Mouse (Mus musculus) G1E (cell line): ENCODE results near the gene Eif2b4. TPM values are rescaled to one million over a fixed set of nuclear protein-coding genes. Genes with fewer than 3 reads are reported as not detected.

Experiments used
- ATAC-seq: 2 replicates; pipeline ENCODE4 v1.8.0; 2016; ENCODE audit warnings: mild to moderate bottlenecking; ENCODE audit not compliant: insufficient number of reproducible peaks, poor library complexity, low FRiP score, severe bottlenecking; ENCODE audit errors: extremely low read depth
- DNase-seq: peaks from one replicate; pipeline ENCODE4 v3.0.0; 2012; ENCODE audit warnings: low spot score
- H3K27me3 ChIP-seq: 2 replicates; pipeline ENCODE4 v1.6.1; 2012; ENCODE audit warnings: mild to moderate bottlenecking, low read length, inconsistent platforms; ENCODE audit not compliant: insufficient read depth
- H3K36me3 ChIP-seq: replicated peaks from 2 replicates; pipeline ENCODE3; 2012; ENCODE audit warnings: mild to moderate bottlenecking, inconsistent platforms
- H3K4me1 ChIP-seq: 2 replicates; pipeline ENCODE4 v1.6.1; 2012; ENCODE audit warnings: low read depth, low read length, inconsistent platforms, mixed read lengths; ENCODE audit not compliant: insufficient read depth
- H3K4me3 ChIP-seq: 2 replicates; pipeline ENCODE4 v1.5.1; 2012; ENCODE audit warnings: low read depth, mild to moderate bottlenecking, inconsistent platforms, low read length, moderate library complexity, mixed read lengths
- H3K9me3 ChIP-seq: replicated peaks from 2 replicates; pipeline ENCODE4 v1.6.1; 2012; ENCODE audit warnings: inconsistent platforms
- CTCF ChIP-seq: IDR thresholded peaks from 2 replicates; pipeline ENCODE4 v1.5.1; 2012; ENCODE audit warnings: low read depth, low read length, inconsistent platforms, mixed read lengths
- GATA1 ChIP-seq: IDR thresholded peaks from 2 replicates; pipeline ENCODE4 v1.6.1; 2012; ENCODE audit warnings: borderline replicate concordance, low read length, inconsistent platforms, mixed read lengths
- GATA2 ChIP-seq: IDR thresholded peaks from 2 replicates; pipeline ENCODE4 v1.6.1; 2012; ENCODE audit warnings: low read depth, low read length, inconsistent platforms, borderline replicate concordance
- POLR2AphosphoS5 ChIP-seq: IDR thresholded peaks from 2 replicates; pipeline ENCODE4 v1.6.1; 2012; ENCODE audit warnings: low read depth, low read length, inconsistent platforms; ENCODE audit not compliant: insufficient replicate concordance
- TAL1 ChIP-seq: conservative IDR thresholded peaks from 2 replicates; pipeline ENCODE4 v1.6.1; 2012; ENCODE audit warnings: low read depth, low read length, inconsistent platforms, mixed read lengths
- polyA plus RNA-seq: library from polyadenylated mRNA; stranded (reverse); fragments of >175 nt; gene quantifications from 2 replicates; pipeline ENCODE4 v1.2.3, GENCODE M21; 2012
- total RNA-seq, 2 experiments: library from RNA; stranded (forward) in 1 of 2; stranded (reverse) in 1 of 2; fragments of 200-1000 nt in 1 of 2; fragments of >200 nt in 1 of 2; fragmentation: Nextera tagmentation in 1 of 2; gene quantifications; 2 replicates each; pipeline ENCODE4 v1.2.3; 2014 to 2017

Gene Eif2b4
- total and polyA plus RNA-seq, 3 experiments: 43.6 to 139 (median 104) TPM

DNA sequence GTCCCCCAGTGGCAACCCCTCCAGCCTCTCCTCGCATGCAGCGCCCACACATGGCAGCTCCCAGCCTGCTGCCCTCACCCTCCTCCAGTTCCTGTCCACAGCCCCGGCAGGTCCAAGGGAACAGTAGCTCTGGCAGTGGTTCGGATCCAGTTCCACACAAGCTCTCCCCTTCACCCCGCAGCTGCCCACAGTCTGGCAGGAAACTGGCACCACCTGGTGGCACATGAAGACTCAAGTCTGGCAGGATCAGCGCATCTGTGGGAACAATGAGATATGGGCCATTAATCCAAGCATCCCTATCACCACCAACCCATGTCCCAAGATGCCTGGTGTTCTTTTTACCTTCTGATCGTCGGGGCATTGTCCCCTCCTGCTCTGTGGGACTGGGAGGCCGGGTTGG lies 6.7 kb upstream of the Eif2b4 start:
- no peak for TF ChIP-seq CTCF
- 0 out of 2 replicates have a peak, but pooled peaks have one; percentile 67 for TF ChIP-seq POLR2AphosphoS5
- Histone ChIP-seq H3K4me3 (peak overlapping the region; percentile 65), H3K4me1 (peaks cover 79% of the 10 kb centered on the region), H3K36me3 (peaks cover 91% of the 10 kb centered on the region), H3K9me3 (no peaks in the 10 kb centered on the region), H3K27me3 (no peaks in the 10 kb centered on the region)
- ATAC-seq (no peak), DNase-seq (no peak)

DNA sequence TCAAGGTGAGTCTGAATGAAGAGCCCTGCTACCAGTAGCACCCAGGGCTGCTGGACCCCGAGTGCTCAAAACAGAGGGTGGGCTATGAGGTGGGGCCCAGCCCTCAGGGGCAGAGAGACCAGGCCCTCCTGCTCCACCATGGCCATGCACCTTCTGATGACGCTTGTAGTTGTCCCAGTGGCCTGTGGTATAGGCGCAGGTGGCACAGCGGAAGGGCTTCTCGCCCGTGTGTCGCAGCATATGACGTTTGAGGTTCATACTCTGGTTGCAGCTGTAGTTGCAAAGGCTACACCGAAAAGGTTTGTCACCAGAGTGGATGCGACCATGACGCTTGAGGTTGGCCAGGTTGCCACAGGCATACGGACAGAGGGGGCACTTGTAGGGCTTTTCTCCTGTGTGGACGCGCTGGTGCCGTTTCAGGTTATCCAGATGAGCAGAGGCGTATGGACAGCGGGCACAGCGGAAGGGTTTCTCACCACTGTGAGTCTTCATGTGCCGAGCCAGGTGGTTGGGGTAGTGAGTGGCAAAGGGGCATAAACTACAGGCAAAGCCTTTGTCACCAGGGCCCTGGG lies 6.2 kb upstream of the Eif2b4 start:
- Histone ChIP-seq H3K27me3 (no peaks in the 10 kb centered on the region), H3K9me3 (no peaks in the 10 kb centered on the region), H3K4me1 (peaks cover 82% of the 10 kb centered on the region), H3K4me3 (peak overlapping the region; percentile 65; the same call in 1 of the 2 replicates), H3K36me3 (peaks cover 91% of the 10 kb centered on the region)
- no peak for DNase-seq
- no peak for TF ChIP-seq POLR2AphosphoS5
- no peak for TF ChIP-seq GATA2
- TF ChIP-seq GATA1: no peak
- TF ChIP-seq TAL1: no peak
- TF ChIP-seq CTCF: no peak
- no peak for ATAC-seq

GRCm38 (mm10) chr5:31198616-31199320 lies 5.5 kb upstream of the Eif2b4 start:
- TF ChIP-seq GATA2 (no peak), GATA1 (no peak), TAL1 (no peak), POLR2AphosphoS5 (no peak), CTCF (no peak)
- H3K36me3 ChIP-seq: peaks cover 89% of the 10 kb centered on the region
- no peaks in the 10 kb centered on the region for H3K27me3 ChIP-seq
- ATAC-seq: no peak
- DNase-seq: no peak
- H3K9me3 ChIP-seq: no peaks in the 10 kb centered on the region
- H3K4me1 ChIP-seq: peaks cover 84% of the 10 kb centered on the region
- H3K4me3 ChIP-seq: no peak overlapping the region; the same call in 1 of the 2 replicates

DNA sequence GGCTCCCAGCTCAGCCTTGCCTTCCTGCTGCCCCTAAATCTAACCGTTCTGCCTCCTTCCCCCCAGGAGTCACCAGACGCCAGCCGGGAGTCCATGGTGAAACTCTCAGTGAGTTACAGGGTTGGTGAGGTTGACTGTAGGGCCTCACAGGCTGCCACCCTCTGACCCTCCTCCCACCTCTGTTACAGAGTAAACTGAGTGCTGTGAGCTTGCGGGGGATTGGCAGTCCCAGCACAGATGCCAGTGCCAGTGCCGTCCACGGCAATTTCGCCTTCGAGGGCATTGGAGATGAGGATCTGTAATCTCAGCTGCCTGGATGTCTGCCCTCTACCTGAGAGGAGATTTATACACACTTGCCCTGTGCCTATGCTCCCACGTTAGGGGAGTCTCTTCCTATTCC lies 4.9 kb upstream of the Eif2b4 start:
- Histone ChIP-seq H3K4me1 (peaks cover 83% of the 10 kb centered on the region), H3K36me3 (peaks cover 83% of the 10 kb centered on the region), H3K4me3 (no peak overlapping the region; the same call in 1 of the 2 replicates), H3K27me3 (no peaks in the 10 kb centered on the region), H3K9me3 (no peaks in the 10 kb centered on the region)
- TF ChIP-seq POLR2AphosphoS5: no peak
- no peak for TF ChIP-seq CTCF
- no peak for TF ChIP-seq GATA2
- no peak for TF ChIP-seq GATA1
- no peak for TF ChIP-seq TAL1
- no peak for ATAC-seq
- DNase-seq: no peak

DNA sequence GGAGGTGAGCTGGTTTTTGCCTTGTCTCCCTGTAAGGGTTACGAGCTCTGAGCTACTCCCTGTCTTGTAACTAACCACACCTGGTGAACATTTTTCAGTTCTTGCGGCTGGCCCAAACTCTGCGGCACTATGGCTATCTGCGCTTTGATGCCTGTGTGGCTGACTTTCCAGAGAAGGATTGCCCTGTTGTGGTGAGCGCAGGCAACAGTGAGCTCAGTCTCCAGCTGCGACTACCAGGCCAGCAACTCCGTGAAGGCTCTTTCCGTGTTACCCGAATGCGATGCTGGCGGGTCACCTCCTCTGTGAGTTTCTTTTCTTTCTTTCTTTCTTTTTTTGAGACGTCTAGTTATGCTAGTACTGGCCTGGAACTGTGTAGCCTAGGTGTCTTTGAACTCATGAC lies 3.8 kb upstream of the Eif2b4 start:
- H3K36me3 ChIP-seq: peaks cover 73% of the 10 kb centered on the region
- H3K9me3 ChIP-seq: no peaks in the 10 kb centered on the region
- H3K27me3 ChIP-seq: no peaks in the 10 kb centered on the region
- H3K4me1 ChIP-seq: peaks cover 74% of the 10 kb centered on the region
- DNase-seq (no peak), ATAC-seq (no peak)
- H3K4me3 ChIP-seq: no peak overlapping the region
- TF ChIP-seq TAL1 (no peak), GATA1 (no peak), CTCF (no peak), POLR2AphosphoS5 (no peak), GATA2 (no peak)

- no peaks in the 10 kb centered on the region for H3K27me3 ChIP-seq
- H3K36me3 ChIP-seq: peaks cover 73% of the 10 kb centered on the region
- no peak overlapping the region for H3K4me3 ChIP-seq
- no peaks in the 10 kb centered on the region for H3K9me3 ChIP-seq
- no peak for DNase-seq
- TF ChIP-seq CTCF: no peak
- no peak for TF ChIP-seq GATA2
- TF ChIP-seq TAL1: no peak
- no peak for TF ChIP-seq POLR2AphosphoS5
- no peak for TF ChIP-seq GATA1
- no peak for ATAC-seq
- H3K4me1 ChIP-seq: peaks cover 76% of the 10 kb centered on the region
These were observed 3.0 kb upstream of the Eif2b4 start for GRCm38 (mm10) chr5:31196207-31196606.
